Mouse (Mus musculus): ENCODE measurements around the gene Lcn9. TPM values are rescaled to one million over a fixed set of nuclear protein-coding genes. Genes with fewer than 3 reads are reported as not detected.
A peak's percentile ranks its signal among the peaks of the same experiment; 100 is the strongest.

Lcn9 gene
- total RNA-seq, 1 experiment from 2014 or later, result not detected

GRCm38 (mm10) chr2:25850330-25850729 lies 27.4 kb downstream of the Lcn9 start:
- peak; percentile 80 for DNase-seq

GRCm38 (mm10) chr2:25852626-25853025 lies 29.7 kb downstream of the Lcn9 start:
- DNase-seq, result no peak

GRCm38 (mm10) chr2:25853998-25854397 lies 31.0 kb downstream of the Lcn9 start:
- no peak for DNase-seq

- DNase-seq, result no peak
Observed at GRCm38 (mm10) chr2:25859891-25860290, 36.9 kb downstream of the Lcn9 start.

GRCm38 (mm10) chr2:25862038-25862437 lies 39.1 kb downstream of the Lcn9 start:
- DNase-seq, result no peak

- no peak for DNase-seq
Observed at GRCm38 (mm10) chr2:25862696-25863270, 39.8 kb downstream of the Lcn9 start.

DNA sequence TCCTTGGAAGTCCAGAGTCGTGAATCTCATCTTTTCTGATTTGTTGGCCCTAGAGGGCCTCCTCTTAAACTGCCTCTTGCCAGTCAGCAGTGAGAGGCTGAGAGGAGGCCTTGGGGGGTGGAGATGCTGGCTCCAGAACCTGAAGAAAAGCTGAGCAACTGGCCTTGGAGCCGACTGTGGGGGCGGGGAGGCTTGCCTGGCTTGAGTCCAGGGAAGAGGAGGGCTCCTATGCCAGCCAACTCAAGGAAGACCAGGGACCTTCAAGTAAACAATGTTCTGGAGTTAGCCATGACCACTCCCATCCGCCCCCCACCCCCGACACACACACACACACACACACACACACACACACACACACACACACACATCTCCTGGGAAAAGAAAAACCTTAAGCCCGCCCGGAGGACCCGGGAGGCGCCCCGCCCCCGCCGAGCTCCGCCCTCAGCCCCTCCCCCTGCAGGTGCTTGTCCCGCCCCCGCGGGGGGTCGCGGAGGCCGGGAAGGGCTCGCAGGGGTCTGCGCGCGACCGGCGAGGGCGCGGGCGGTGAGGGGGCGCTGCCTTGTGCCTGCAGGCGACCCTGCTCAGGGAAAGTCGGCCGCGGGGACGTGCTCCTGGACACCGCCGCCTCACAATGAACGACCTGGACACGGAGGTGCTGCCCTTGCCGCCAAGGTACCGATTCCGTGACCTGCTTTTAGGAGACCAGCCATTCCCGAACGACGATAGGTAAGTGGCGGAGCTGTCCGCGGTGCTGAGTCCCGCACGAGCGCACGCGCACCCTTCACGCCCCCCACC lies 40.6 kb downstream of the Lcn9 start, which contains the start of gene Kcnt1:
TSS of gene Kcnt1 (plus strand) at position 398 of the 795 bp plus-strand sequence.
- peak; percentile 62 for DNase-seq

- DNase-seq, result no peak
Observed at GRCm38 (mm10) chr2:25864230-25864629, 41.3 kb downstream of the Lcn9 start.

DNA sequence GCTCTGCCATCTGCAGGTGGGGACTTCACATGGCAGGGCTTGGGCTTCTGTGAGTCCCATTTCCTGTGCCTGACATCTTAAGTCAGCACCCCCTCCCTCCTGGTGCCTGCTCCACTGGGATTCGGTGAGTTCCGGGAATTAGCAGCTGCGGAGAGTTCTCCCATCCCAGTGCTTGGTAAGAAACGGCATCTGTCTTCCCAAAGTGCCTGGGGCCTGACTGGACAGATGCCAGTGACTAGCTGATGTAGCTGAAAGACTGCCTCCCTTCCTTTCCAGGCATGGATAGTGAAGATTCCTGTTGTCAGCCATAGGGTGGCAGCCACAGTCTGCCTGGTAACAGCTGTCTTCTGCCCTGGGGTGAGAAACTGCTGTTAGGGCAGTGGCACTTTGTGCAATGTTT lies 42.5 kb downstream of the Lcn9 start:
- no peak for DNase-seq

- DNase-seq, result peak; percentile 47
Observed at GRCm38 (mm10) chr2:25866656-25867055, 43.7 kb downstream of the Lcn9 start.

Other genes starting within 250 kb of the Lcn9 start
- 4.6 and 17.3 TPM in 2 replicates for gene Mamdc4, start 248.3 kb upstream of the Lcn9 start, total RNA-seq (2021)
- 42.8 and 60.5 TPM in 2 replicates for gene Phpt1, start 247.9 kb upstream of the Lcn9 start, total RNA-seq (2021)
- 1.6 and 2.6 TPM in 2 replicates for gene Ajm1, start 241.4 kb upstream of the Lcn9 start, total RNA-seq (2021)
- 108 and 118 TPM in 2 replicates for gene Rabl6, start 214.6 kb upstream of the Lcn9 start, total RNA-seq (2021)
- gene Ccdc183, start 205.5 kb upstream of the Lcn9 start, total RNA-seq (2021), result not detected in 2 replicates
- gene Tmem141, start 201.1 kb upstream of the Lcn9 start, total RNA-seq (2021), result 28.8 and 36.9 TPM in 2 replicates
- gene Fcna, start 195.1 kb upstream of the Lcn9 start, total RNA-seq (2021), result 2.6 and 2.7 TPM in 2 replicates
- not detected in 2 replicates for gene Lcn8, start 170.0 kb upstream of the Lcn9 start, total RNA-seq (2021)
- gene Lcn5, start 165.2 kb upstream of the Lcn9 start, total RNA-seq (2021), result not detected in 2 replicates
- not detected in 2 replicates for gene Lcn6, start 146.4 kb upstream of the Lcn9 start, total RNA-seq (2021)
- not detected in 2 replicates for gene Lcn10, start 140.4 kb upstream of the Lcn9 start, total RNA-seq (2021)
- gene Obp2a, start 123.1 kb upstream of the Lcn9 start, total RNA-seq (2021), result 0.61 TPM in 1 of 2 replicates, not detected in the other
- gene Bmyc, start 116.4 kb upstream of the Lcn9 start, total RNA-seq (2021), result 45.0 and 47.9 TPM in 2 replicates
- not detected in 2 replicates for gene Obp2b, start 86.1 kb upstream of the Lcn9 start, total RNA-seq (2021)
- gene Lcn3, start 57.6 kb upstream of the Lcn9 start, total RNA-seq (2021), result not detected in 2 replicates
- not detected in 2 replicates for gene Lcn11, start 46.1 kb upstream of the Lcn9 start, total RNA-seq (2021)
- gene Gm13539, start 40.9 kb upstream of the Lcn9 start, total RNA-seq (2021), result not detected in 2 replicates
- not detected in 2 replicates for gene Glt6d1, start 7.3 kb upstream of the Lcn9 start, total RNA-seq (2021)
- gene Sohlh1, start 24.1 kb downstream of the Lcn9 start, total RNA-seq (2021), result not detected in 2 replicates
- gene Kcnt1, start 40.6 kb downstream of the Lcn9 start, total RNA-seq (2021), result 2.7 and 5.2 TPM in 2 replicates
- 30.2 and 37.1 TPM in 2 replicates for gene Camsap1, start 160.1 kb downstream of the Lcn9 start, total RNA-seq (2021)
- gene Ubac1, start 198.6 kb downstream of the Lcn9 start, total RNA-seq (2021), result 36.5 and 40.0 TPM in 2 replicates

Data from adrenal gland, postnatal 25 days (tissue).